Mouse (Mus musculus): ENCODE data around the gene Arhgap6.

DNA sequence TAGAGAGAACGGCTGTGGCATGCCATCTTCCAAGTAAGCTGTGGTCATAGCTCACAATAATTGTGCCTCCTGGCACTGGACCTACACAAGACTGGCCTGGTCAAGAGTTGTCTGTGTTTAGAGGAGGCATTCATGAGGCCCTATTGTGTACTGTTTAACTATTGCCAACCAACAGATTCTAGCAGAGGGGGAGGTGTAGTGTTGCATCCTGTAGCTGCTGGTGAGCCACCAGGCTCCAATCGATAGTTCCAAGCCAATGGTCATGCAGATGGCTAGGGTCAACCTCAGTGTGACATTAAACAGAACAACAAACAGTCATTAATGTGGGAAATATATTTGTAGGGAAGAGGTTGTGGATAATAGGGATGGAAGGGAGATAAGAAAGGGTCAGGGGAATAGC, 280.1 kb downstream of the Arhgap6 start:
- no peak for TF ChIP-seq CTCF (IDR thresholded peaks at IDR 0.05)
- no peak for TF ChIP-seq EP300 (IDR thresholded peaks at IDR 0.05; ENCODE audit: insufficient read depth, low read depth, low read length)
- no peak for TF ChIP-seq POLR2A (IDR thresholded peaks at IDR 0.05; ENCODE audit: insufficient read depth, low read depth, low read length)

Data from heart, adult 2 months (tissue).